ENCODE assay signal across 28 mouse cellular contexts in the genomic region with DNA sequence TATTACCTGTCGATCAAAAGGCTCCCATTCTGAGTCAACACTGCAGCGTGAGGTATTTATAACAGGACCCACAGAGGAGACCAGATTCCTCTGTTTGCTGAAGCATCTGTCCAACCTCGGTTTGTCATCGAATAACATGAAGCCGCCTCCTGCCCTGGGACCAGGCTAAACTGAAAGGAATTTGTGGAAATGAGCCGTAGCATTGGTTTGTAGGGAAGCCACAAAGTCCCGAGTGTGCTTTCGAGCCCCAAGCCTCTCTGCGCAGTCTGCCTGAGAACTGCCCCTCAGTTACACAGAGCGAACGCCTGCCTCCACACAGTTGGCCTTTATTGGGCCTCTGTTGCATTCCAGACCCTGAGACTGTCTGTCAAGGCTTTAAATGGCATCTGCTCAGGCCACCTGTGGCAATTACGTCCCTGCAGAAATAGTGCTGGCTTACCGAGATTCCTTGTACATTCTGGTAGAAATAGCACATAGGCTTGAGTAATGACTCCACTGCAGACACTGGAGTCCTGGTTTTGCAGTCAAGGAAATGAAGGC. TPM values are rescaled to one million over a fixed set of nuclear protein-coding genes. Genes with fewer than 3 reads are reported as not detected.
DNase-seq lines count a peak whose midpoint lies in the region; ATAC-seq lines count a peak whose summit lies in the region.
"Had no signal": no experiment of that assay in that cellular context is flagged by ENCODE, and none has a peak within 500 bp of the region (broad histone marks: within the 10 kb centered on the region; RNA-seq: fewer than 3 reads in every experiment).

No protein-coding gene starts in this region.

- peaks cover 73% of the 10 kb centered on the region for H3K36me3 ChIP-seq in embryonic facial prominence, embryonic 13.5 days
- H3K36me3 ChIP-seq in embryonic facial prominence, embryonic 10.5 days (replicated peaks) = peaks cover 94% of the 10 kb centered on the region
- H3K36me3 ChIP-seq in neural tube, embryonic 12.5 days = peaks cover 69% of the 10 kb centered on the region
- peaks cover 79% of the 10 kb centered on the region for H3K36me3 ChIP-seq in limb, embryonic 13.5 days

- peak overlapping the region; percentile 8; the same call in 1 of the 2 replicates for H3K27ac ChIP-seq in embryonic facial prominence, embryonic 13.5 days
- H3K27ac ChIP-seq in embryonic facial prominence, embryonic 10.5 days (replicated peaks) = no peak overlapping the region
- no peak overlapping the region for H3K27ac ChIP-seq in neural tube, embryonic 12.5 days
- peak overlapping the region; percentile 73 for H3K27ac ChIP-seq in limb, embryonic 13.5 days
- H3K27ac ChIP-seq: forebrain, embryonic 12.5 days; liver, embryonic 13.5 days; midbrain, embryonic 13.5 days; neural tube, embryonic 13.5 days had no signal

- no peaks in the 10 kb centered on the region for H3K27me3 ChIP-seq in embryonic facial prominence, embryonic 13.5 days
- no peaks in the 10 kb centered on the region for H3K27me3 ChIP-seq in embryonic facial prominence, embryonic 10.5 days (replicated peaks; ENCODE audit: low read depth, poor library complexity, severe bottlenecking)
- H3K27me3 ChIP-seq in neural tube, embryonic 12.5 days (replicated peaks) = no peaks in the 10 kb centered on the region
- no peaks in the 10 kb centered on the region for H3K27me3 ChIP-seq in limb, embryonic 13.5 days
- H3K27me3 ChIP-seq: forebrain, embryonic 12.5 days; liver, embryonic 13.5 days; megakaryocyte, embryonic 14.5 days; midbrain, embryonic 13.5 days; neural tube, embryonic 13.5 days had no signal

- 66% methylated on average over 13 of the region's 13 CpGs for WGBS in embryonic facial prominence, embryonic 13.5 days
- 90% methylated on average over 13 of the region's 13 CpGs for WGBS in embryonic facial prominence, embryonic 10.5 days
- WGBS in neural tube, embryonic 12.5 days = 76% methylated on average over 13 of the region's 13 CpGs
- 49% methylated on average over 13 of the region's 13 CpGs for WGBS in limb, embryonic 13.5 days

- ATAC-seq in embryonic facial prominence, embryonic 13.5 days (ENCODE audit: insufficient number of reproducible peaks, insufficient read depth, low FRiP score, low TSS enrichment, low read depth) = no peak
- ATAC-seq in neural tube, embryonic 12.5 days (ENCODE audit: low FRiP score, low read depth) = no peak
- ATAC-seq in limb, embryonic 13.5 days (ENCODE audit: low FRiP score, low read depth) = peak; percentile 80
- ATAC-seq: hindbrain, embryonic 16.5 days; intestine, embryonic 16.5 days; midbrain, embryonic 13.5 days had no signal

- H3K4me1 ChIP-seq in embryonic facial prominence, embryonic 13.5 days = peaks cover 55% of the 10 kb centered on the region
- H3K4me1 ChIP-seq in embryonic facial prominence, embryonic 10.5 days = peaks cover 36% of the 10 kb centered on the region
- peaks cover 32% of the 10 kb centered on the region for H3K4me1 ChIP-seq in neural tube, embryonic 12.5 days
- peaks cover 56% of the 10 kb centered on the region for H3K4me1 ChIP-seq in limb, embryonic 13.5 days

- no peak overlapping the region for H3K9ac ChIP-seq in embryonic facial prominence, embryonic 13.5 days
- 0 out of 2 replicates have a peak overlapping the region, but pooled peaks have one; percentile 3 for H3K9ac ChIP-seq in neural tube, embryonic 12.5 days
- H3K9ac ChIP-seq in limb, embryonic 13.5 days = peak overlapping the region; percentile 31; the same call in 1 of the 2 replicates
- H3K9ac ChIP-seq: forebrain, embryonic 12.5 days; liver, embryonic 13.5 days; lung, embryonic 14.5 days; midbrain, embryonic 13.5 days; neural tube, embryonic 13.5 days had no signal

- no peak overlapping the region for H3K4me2 ChIP-seq in embryonic facial prominence, embryonic 13.5 days
- no peak overlapping the region for H3K4me2 ChIP-seq in neural tube, embryonic 12.5 days (replicated peaks)
- peak overlapping the region; percentile 21; the same call in 1 of the 2 replicates for H3K4me2 ChIP-seq in limb, embryonic 13.5 days (replicated peaks)
- H3K4me2 ChIP-seq: forebrain, embryonic 12.5 days; liver, embryonic 13.5 days; lung, embryonic 14.5 days; midbrain, embryonic 13.5 days; neural tube, embryonic 13.5 days had no signal

- no peak for DNase-seq in embryonic facial prominence, embryonic 10.5 days (ENCODE audit: low spot score)
- DNase-seq in neural tube, embryonic 10.5 days (ENCODE audit: extremely low spot score, low spot score) = no peak
- no peak for DNase-seq in adrenal gland, adult 8-10 months
- no peak for DNase-seq in adrenal gland, postnatal 36 days
- DNase-seq: adrenal gland, postnatal 25 days; cerebellum, adult 11 months; embryo, embryonic 11 days; kidney, adult 9 months; kidney, postnatal 25 days; left cerebral cortex, postnatal 4 days; liver, embryonic 13.5 days; lung, embryonic 14.5 days; lung, postnatal 36 days had no signal

- H3K4me3 ChIP-seq in embryonic facial prominence, embryonic 13.5 days = no peak overlapping the region
- no peak overlapping the region for H3K4me3 ChIP-seq in embryonic facial prominence, embryonic 10.5 days
- H3K4me3 ChIP-seq in neural tube, embryonic 12.5 days = no peak overlapping the region
- H3K4me3 ChIP-seq in limb, embryonic 13.5 days = 0 out of 2 replicates have a peak overlapping the region, but pooled peaks have one; percentile 2
- H3K4me3 ChIP-seq: forebrain, embryonic 12.5 days; liver, embryonic 13.5 days; midbrain, embryonic 13.5 days; neural tube, embryonic 13.5 days had no signal

- no peaks in the 10 kb centered on the region for H3K9me3 ChIP-seq in embryonic facial prominence, embryonic 13.5 days
- no peaks in the 10 kb centered on the region for H3K9me3 ChIP-seq in embryonic facial prominence, embryonic 10.5 days
- H3K9me3 ChIP-seq in neural tube, embryonic 12.5 days = no peaks in the 10 kb centered on the region
- H3K9me3 ChIP-seq in limb, embryonic 13.5 days = no peaks in the 10 kb centered on the region
- H3K9me3 ChIP-seq: forebrain, embryonic 12.5 days; liver, embryonic 13.5 days; megakaryocyte, embryonic 14.5 days; midbrain, embryonic 13.5 days; neural tube, embryonic 13.5 days had no signal

RNA-seq across cellular contexts. Expression of a gene that starts 6.1 kb away (rescaled TPM):
- 123 and 125 TPM in 2 replicates for polyA plus RNA-seq in embryonic facial prominence, embryonic 13.5 days (2015; fragmentation: Nextera tagmentation; extraction: Ambion mirVana)
- 102 and 110 TPM in 2 replicates for polyA plus RNA-seq in embryonic facial prominence, embryonic 10.5 days (2016; fragmentation: Nextera tagmentation; extraction: Ambion mirVana)
- polyA plus RNA-seq in neural tube, embryonic 12.5 days (2016; fragmentation: Nextera tagmentation; extraction: Ambion mirVana) = 141 and 145 TPM in 2 replicates
- polyA plus RNA-seq in limb, embryonic 13.5 days (2015; fragmentation: Nextera tagmentation; extraction: Ambion mirVana) = 156 and 159 TPM in 2 replicates
- 100 to 1,000 TPM; 162 to 222 (median 201) TPM for total RNA-seq in adrenal gland, adult 8-10 months (2022)
- total RNA-seq in adrenal gland, postnatal 36 days (2021) = 100 to 1,000 TPM; 169 to 173 TPM

RNA-seq across cellular contexts. Expression of a gene that starts 11.5 kb away (rescaled TPM):
- polyA plus RNA-seq in embryonic facial prominence, embryonic 13.5 days (2015; fragmentation: Nextera tagmentation; extraction: Ambion mirVana) = 37.3 and 40.7 TPM in 2 replicates
- 37.6 and 40.2 TPM in 2 replicates for polyA plus RNA-seq in embryonic facial prominence, embryonic 10.5 days (2016; fragmentation: Nextera tagmentation; extraction: Ambion mirVana)
- polyA plus RNA-seq in neural tube, embryonic 12.5 days (2016; fragmentation: Nextera tagmentation; extraction: Ambion mirVana) = 42.8 and 47.7 TPM in 2 replicates
- 29.2 and 30.0 TPM in 2 replicates for polyA plus RNA-seq in limb, embryonic 13.5 days (2015; fragmentation: Nextera tagmentation; extraction: Ambion mirVana)
- total RNA-seq in adrenal gland, adult 8-10 months (2022) = 10 to 100 TPM; 28.1 to 32.3 (median 29.7) TPM
- 10 to 100 TPM; 27.2 to 31.7 TPM for total RNA-seq in adrenal gland, postnatal 36 days (2021)

RNA-seq across cellular contexts. Expression of a gene that starts 48.6 kb away (rescaled TPM):
- 1.7 and 3.6 TPM in 2 replicates for polyA plus RNA-seq in embryonic facial prominence, embryonic 13.5 days (2015; fragmentation: Nextera tagmentation; extraction: Ambion mirVana)
- polyA plus RNA-seq in embryonic facial prominence, embryonic 10.5 days (2016; fragmentation: Nextera tagmentation; extraction: Ambion mirVana) = 0.40 and 0.60 TPM in 2 replicates
- 0.23 and 0.30 TPM in 2 replicates for polyA plus RNA-seq in neural tube, embryonic 12.5 days (2016; fragmentation: Nextera tagmentation; extraction: Ambion mirVana)
- 2.1 and 2.9 TPM in 2 replicates for polyA plus RNA-seq in limb, embryonic 13.5 days (2015; fragmentation: Nextera tagmentation; extraction: Ambion mirVana)
- 10 to 100 TPM in 3 of 4 experiments, 1 to 10 TPM in 1; 9.0 to 20.8 (median 14.6) TPM for total RNA-seq in adrenal gland, adult 8-10 months (2022)
- total RNA-seq in adrenal gland, postnatal 36 days (2021) = 10 to 100 TPM in 1 of 2 experiments, 1 to 10 TPM in 1; 9.3 to 13.2 TPM
- total RNA-seq: hematopoietic stem cell, adult 5-6 weeks; MEL; monocyte, adult 5-6 weeks had no signal

RNA-seq across cellular contexts. Expression of a gene that starts 52.5 kb away (rescaled TPM):
- 1.3 TPM in 1 of 2 replicates, not detected in the other for polyA plus RNA-seq in embryonic facial prominence, embryonic 13.5 days (2015; fragmentation: Nextera tagmentation; extraction: Ambion mirVana)
- polyA plus RNA-seq in embryonic facial prominence, embryonic 10.5 days (2016; fragmentation: Nextera tagmentation; extraction: Ambion mirVana) = 0.70 TPM in 1 of 2 replicates, not detected in the other
- not detected in 2 replicates for polyA plus RNA-seq in neural tube, embryonic 12.5 days (2016; fragmentation: Nextera tagmentation; extraction: Ambion mirVana)
- 2.0 TPM in 1 of 2 replicates, not detected in the other for polyA plus RNA-seq in limb, embryonic 13.5 days (2015; fragmentation: Nextera tagmentation; extraction: Ambion mirVana)
- 1 to 10 TPM in 2 of 4 experiments, not detected in 2; 1.9 to 2.2 TPM for total RNA-seq in adrenal gland, adult 8-10 months (2022)
- total RNA-seq in adrenal gland, postnatal 36 days (2021) = 1 to 10 TPM in 1 of 2 experiments, not detected in 1; 2.2 TPM
- total RNA-seq: gastrocnemius, adult 18-20 months; hematopoietic stem cell, adult 5-6 weeks; layer of hippocampus, adult 8-10 months; left cerebral cortex, postnatal 4 days; MEL; monocyte, adult 5-6 weeks had no signal
- polyA plus RNA-seq: forebrain, embryonic 12.5 days; hindbrain, embryonic 16.5 days; liver, embryonic 13.5 days; midbrain, embryonic 13.5 days; neural tube, embryonic 13.5 days; testis, adult 2 months had no signal

Comparison
In these comparisons a context has a peak if more than half of its experiments do, and no peak if none do; other contexts are left out.
1. H3K27ac ChIP-seq: peak in embryonic facial prominence, embryonic 13.5 days (single experiment) and limb, embryonic 13.5 days (single experiment); none in embryonic facial prominence, embryonic 10.5 days (single experiment) and neural tube, embryonic 12.5 days (single experiment).